Mouse (Mus musculus): ENCODE results near the gene Rps27.

DNA sequence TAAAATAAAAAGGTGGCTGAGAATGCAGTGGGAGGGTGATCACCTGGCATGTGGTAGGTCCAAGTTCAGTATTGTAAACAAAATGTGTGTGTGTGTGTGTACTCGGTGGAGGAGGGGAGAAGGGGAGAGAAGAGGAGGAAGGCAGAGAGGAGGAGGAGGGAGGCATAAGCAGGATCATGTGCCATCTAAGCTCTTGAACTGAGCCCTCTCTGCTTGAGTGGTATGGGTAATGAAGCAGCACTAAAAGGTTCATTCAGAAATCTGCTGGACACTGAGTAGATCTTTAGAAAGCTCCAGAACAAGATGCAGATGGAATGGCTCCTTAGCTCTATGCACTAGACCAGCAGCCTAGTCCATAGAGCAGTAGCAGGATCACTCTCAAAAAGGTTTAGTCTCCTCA lies 10.6 kb downstream of the Rps27 start:
- TF ChIP-seq CTCF (IDR thresholded peaks at IDR 0.05) (no peak), EP300 (IDR thresholded peaks at IDR 0.05) (no peak)
